Mouse (Mus musculus) embryonic facial prominence, embryonic 14.5 days (tissue): ENCODE results near the gene Sorcs2. TPM values are rescaled to one million over a fixed set of nuclear protein-coding genes. Genes with fewer than 3 reads are reported as not detected.

ENCODE experiments used
- ATAC-seq: fragments of 200-750 bp; cut with Nextera tagmentation; 2 replicates; pipeline ENCODE4 v1.8.0; 2017; ENCODE audit warnings: low read depth, moderate number of reproducible peaks, moderate TSS enrichment
- DNase-seq: peaks from one replicate; pipeline ENCODE4 v3.0.0-alpha.2; 2015; ENCODE audit warnings: low spot score
- H3K27ac ChIP-seq: fragments of 300-500 bp; sonication (generic); replicated peaks from 2 replicates; pipeline ENCODE4 v1.5.1; 2014; ENCODE audit warnings: low read depth, mild to moderate bottlenecking, low read length, moderate library complexity
- H3K27me3 ChIP-seq: fragments of 300-500 bp; sonication (generic); replicated peaks from 2 replicates; pipeline ENCODE4 v1.6.1; 2014; ENCODE audit warnings: low read length; ENCODE audit not compliant: control insufficient read depth, insufficient read depth
- H3K36me3 ChIP-seq: fragments of 300-500 bp; sonication (generic); 2 replicates; pipeline ENCODE4 v1.6.1; 2014; ENCODE audit warnings: low read length, mixed read lengths; ENCODE audit not compliant: control insufficient read depth, insufficient read depth
- H3K4me1 ChIP-seq: fragments of 300-500 bp; sonication (generic); 2 replicates; pipeline ENCODE4 v1.6.1; 2014; ENCODE audit warnings: antibody characterized with exemption, low read length; ENCODE audit not compliant: control insufficient read depth, insufficient read depth
- H3K4me2 ChIP-seq: fragments of 300-500 bp; sonication (generic); 2 replicates; pipeline ENCODE4 v1.6.1; 2014; ENCODE audit warnings: low read depth, mild to moderate bottlenecking, low read length, moderate library complexity, mixed read lengths
- H3K4me3 ChIP-seq: fragments of 300-500 bp; sonication (generic); 2 replicates; pipeline ENCODE4 v1.5.1; 2014; ENCODE audit warnings: low read depth, mild to moderate bottlenecking, low read length
- H3K9ac ChIP-seq: fragments of 300-500 bp; sonication (generic); 2 replicates; pipeline ENCODE4 v1.6.1; 2014; ENCODE audit warnings: low read depth, mild to moderate bottlenecking, low read length, moderate library complexity, mixed read lengths
- H3K9me3 ChIP-seq: fragments of 300-500 bp; sonication (generic); 2 replicates; pipeline ENCODE4 v1.6.1; 2016; ENCODE audit warnings: low read length; ENCODE audit not compliant: control insufficient read depth
- WGBS: fragments of 180-500 bp; shearing (Covaris S2); extraction: QIAGEN DNeasy Blood & Tissue Kit; methylation state at CpG from one replicate; pipeline ENCODE4 v1.1.7; 2014; 5-methylcytosine and 5-hydroxymethylcytosine counted together
- polyA plus RNA-seq: library from polyadenylated mRNA; unstranded; fragments of >200 nt; fragmentation: Nextera tagmentation; extraction: Ambion mirVana; gene quantifications from 2 replicates; pipeline ENCODE4 v1.2.1, GENCODE M21; 2014

Gene Sorcs2
- polyA plus RNA-seq, 1 experiment from 2014 or later: 21.6 TPM

- no peak overlapping the region for H3K9ac ChIP-seq
- WGBS: 74% methylated on average over 6 of the region's 6 CpGs
- ATAC-seq: no peak
- no peaks in the 10 kb centered on the region for H3K27me3 ChIP-seq
- no peaks in the 10 kb centered on the region for H3K36me3 ChIP-seq
- no peaks in the 10 kb centered on the region for H3K9me3 ChIP-seq
- no peaks in the 10 kb centered on the region for H3K4me1 ChIP-seq
- H3K27ac ChIP-seq: no peak overlapping the region
- no peak for DNase-seq
- H3K4me3 ChIP-seq: no peak overlapping the region
- H3K4me2 ChIP-seq: no peak overlapping the region
These were observed 285.2 kb downstream of the Sorcs2 start for GRCm38 (mm10) chr5:36112696-36113095.

- Histone ChIP-seq H3K4me2 (no peak overlapping the region), H3K4me1 (no peaks in the 10 kb centered on the region), H3K27me3 (no peaks in the 10 kb centered on the region), H3K27ac (no peak overlapping the region), H3K4me3 (no peak overlapping the region), H3K9me3 (no peaks in the 10 kb centered on the region), H3K36me3 (no peaks in the 10 kb centered on the region), H3K9ac (no peak overlapping the region)
- no peak for ATAC-seq
- no peak for DNase-seq
- 62% methylated on average over 3 of the region's 3 CpGs for WGBS
These were observed 286.4 kb downstream of the Sorcs2 start for GRCm38 (mm10) chr5:36111516-36111915.

GRCm38 (mm10) chr5:36108339-36108887, 289.5 kb downstream of the Sorcs2 start:
- WGBS: 69% methylated on average over 4 of the region's 4 CpGs
- H3K36me3 ChIP-seq: no peaks in the 10 kb centered on the region
- ATAC-seq: no peak

DNA sequence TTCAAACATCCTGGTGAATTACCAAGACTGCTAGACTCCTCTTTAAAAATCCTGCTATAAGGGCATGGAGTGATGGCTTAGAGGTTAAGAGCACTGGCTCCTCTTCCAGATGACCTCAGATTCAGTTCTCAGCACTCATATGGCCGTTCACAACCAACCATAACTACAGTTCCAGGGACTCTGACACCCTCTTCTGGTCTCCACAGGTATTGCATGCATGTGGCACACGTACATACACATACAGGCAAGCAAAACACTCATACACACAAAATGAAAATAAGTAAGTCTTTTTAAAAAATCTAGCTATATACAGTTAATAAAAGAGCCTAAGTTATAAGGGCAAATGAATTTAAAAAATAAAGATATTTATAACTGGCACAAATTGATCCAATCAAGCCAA, 294.5 kb downstream of the Sorcs2 start:
- Histone ChIP-seq H3K9me3 (peaks cover 3% of the 10 kb centered on the region; the same call in 1 of the 2 replicates), H3K27ac (no peak overlapping the region), H3K4me3 (no peak overlapping the region), H3K4me1 (peaks cover 5% of the 10 kb centered on the region; the same call in 1 of the 2 replicates), H3K9ac (no peak overlapping the region), H3K4me2 (no peak overlapping the region), H3K36me3 (no peaks in the 10 kb centered on the region), H3K27me3 (no peaks in the 10 kb centered on the region)
- ATAC-seq (no peak), DNase-seq (no peak)
- WGBS: 85% methylated on average over 2 of the region's 2 CpGs

More at GRCm38 (mm10) chr5:36108339-36108887, 289.5 kb downstream of the Sorcs2 start:
- no peak for DNase-seq
- Histone ChIP-seq H3K4me1 (no peaks in the 10 kb centered on the region), H3K4me2 (no peak overlapping the region), H3K9ac (no peak overlapping the region), H3K4me3 (no peak overlapping the region), H3K27ac (no peak overlapping the region), H3K27me3 (no peaks in the 10 kb centered on the region), H3K9me3 (peaks cover 2% of the 10 kb centered on the region; the same call in 1 of the 2 replicates)

DNA sequence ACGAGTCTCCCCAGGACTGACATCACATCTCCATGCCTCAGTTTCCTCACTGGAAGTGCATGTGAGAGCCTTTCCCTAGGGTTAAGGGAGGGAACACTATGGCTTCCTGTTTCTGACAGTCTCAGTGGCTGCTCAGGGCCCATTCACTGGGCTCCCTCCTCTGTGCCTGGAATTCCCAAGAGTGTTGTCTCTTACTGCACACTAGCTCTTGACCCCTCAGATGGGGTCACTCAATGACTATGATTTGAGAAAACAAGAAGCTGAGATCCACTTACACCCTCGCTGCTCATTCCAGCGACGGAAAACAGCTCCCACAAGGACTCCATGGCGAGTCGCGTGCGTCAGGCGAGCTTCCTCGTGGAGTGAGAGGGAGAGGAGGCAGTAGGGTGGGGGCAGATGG, 296.8 kb downstream of the Sorcs2 start:
- H3K9me3 ChIP-seq: peaks cover 3% of the 10 kb centered on the region; the same call in 1 of the 2 replicates
- no peak overlapping the region for H3K4me2 ChIP-seq
- H3K27me3 ChIP-seq: no peaks in the 10 kb centered on the region
- no peak overlapping the region for H3K4me3 ChIP-seq
- H3K4me1 ChIP-seq: peaks cover 13% of the 10 kb centered on the region; the same call in 1 of the 2 replicates
- no peak overlapping the region for H3K9ac ChIP-seq
- no peak overlapping the region for H3K27ac ChIP-seq
- no peak for ATAC-seq
- no peaks in the 10 kb centered on the region for H3K36me3 ChIP-seq
- 56% methylated on average over 10 of the region's 10 CpGs for WGBS
- DNase-seq: no peak

DNA sequence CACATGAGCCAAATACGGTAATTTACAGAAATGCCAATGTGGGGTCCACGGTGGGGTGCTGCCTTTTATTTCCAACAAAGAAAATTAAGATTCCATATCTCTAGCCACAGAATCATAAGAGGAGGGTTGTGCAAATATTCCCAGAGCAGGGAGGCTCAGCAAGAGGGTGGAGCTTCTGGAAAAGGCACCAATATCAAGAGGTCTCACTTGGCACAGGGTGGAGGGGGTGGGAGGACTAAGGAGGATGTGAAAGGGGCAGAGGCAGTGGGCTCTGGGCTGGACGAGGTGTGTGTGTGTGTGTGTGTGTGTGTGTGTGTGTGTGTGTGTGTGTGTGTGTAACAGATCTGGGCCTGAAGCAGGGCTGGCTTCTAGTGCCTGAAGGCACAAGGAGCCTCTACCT, 297.5 kb downstream of the Sorcs2 start:
- H3K4me2 ChIP-seq: no peak overlapping the region
- no peak overlapping the region for H3K9ac ChIP-seq
- no peaks in the 10 kb centered on the region for H3K36me3 ChIP-seq
- H3K27ac ChIP-seq: no peak overlapping the region
- peaks cover 16% of the 10 kb centered on the region; the same call in 1 of the 2 replicates for H3K4me1 ChIP-seq
- DNase-seq (no peak), ATAC-seq (no peak)
- peaks cover 3% of the 10 kb centered on the region; the same call in 1 of the 2 replicates for H3K9me3 ChIP-seq
- no peak overlapping the region for H3K4me3 ChIP-seq
- 53% methylated on average over 3 of the region's 3 CpGs for WGBS
- no peaks in the 10 kb centered on the region for H3K27me3 ChIP-seq

DNA sequence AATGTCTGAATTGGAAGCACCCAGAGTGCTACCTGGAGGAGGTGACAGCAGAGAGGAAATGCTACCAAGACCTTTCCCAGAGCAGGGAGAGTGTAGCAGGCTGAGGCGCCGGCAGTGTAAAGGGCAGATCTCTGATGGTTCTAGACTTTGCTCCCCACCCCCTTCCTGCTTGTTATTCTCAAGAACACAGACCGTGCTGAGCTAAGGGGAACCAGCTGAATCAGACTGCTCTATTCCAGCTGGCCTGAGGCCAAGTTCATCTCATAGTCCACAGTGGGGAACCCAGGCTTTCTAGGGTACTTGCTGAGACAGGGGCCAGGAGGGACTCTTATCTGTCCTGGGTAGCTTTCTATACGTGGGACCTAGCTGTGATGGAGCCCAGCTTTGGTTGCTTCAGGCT, 298.3 kb downstream of the Sorcs2 start:
- peaks cover 3% of the 10 kb centered on the region; the same call in 1 of the 2 replicates for H3K9me3 ChIP-seq
- H3K4me1 ChIP-seq: peaks cover 16% of the 10 kb centered on the region; the same call in 1 of the 2 replicates
- H3K4me3 ChIP-seq: no peak overlapping the region
- no peak overlapping the region for H3K27ac ChIP-seq
- no peak overlapping the region for H3K4me2 ChIP-seq
- 51% methylated on average over 4 of the region's 4 CpGs for WGBS
- H3K9ac ChIP-seq: no peak overlapping the region
- no peaks in the 10 kb centered on the region for H3K27me3 ChIP-seq
- ATAC-seq: no peak
- DNase-seq: peak; percentile 47
- H3K36me3 ChIP-seq: no peaks in the 10 kb centered on the region

- Histone ChIP-seq H3K4me3 (no peak overlapping the region), H3K36me3 (no peaks in the 10 kb centered on the region), H3K4me2 (no peak overlapping the region), H3K9ac (no peak overlapping the region), H3K27ac (no peak overlapping the region), H3K4me1 (peaks cover 16% of the 10 kb centered on the region; the same call in 1 of the 2 replicates), H3K27me3 (no peaks in the 10 kb centered on the region), H3K9me3 (no peaks in the 10 kb centered on the region)
- peak; percentile 59 for DNase-seq
- 66% methylated on average over 8 of the region's 8 CpGs for WGBS
- peak; percentile 47; the same call in 1 of the 2 replicates for ATAC-seq
These were observed 301.9 kb downstream of the Sorcs2 start for GRCm38 (mm10) chr5:36096046-36096445.

DNA sequence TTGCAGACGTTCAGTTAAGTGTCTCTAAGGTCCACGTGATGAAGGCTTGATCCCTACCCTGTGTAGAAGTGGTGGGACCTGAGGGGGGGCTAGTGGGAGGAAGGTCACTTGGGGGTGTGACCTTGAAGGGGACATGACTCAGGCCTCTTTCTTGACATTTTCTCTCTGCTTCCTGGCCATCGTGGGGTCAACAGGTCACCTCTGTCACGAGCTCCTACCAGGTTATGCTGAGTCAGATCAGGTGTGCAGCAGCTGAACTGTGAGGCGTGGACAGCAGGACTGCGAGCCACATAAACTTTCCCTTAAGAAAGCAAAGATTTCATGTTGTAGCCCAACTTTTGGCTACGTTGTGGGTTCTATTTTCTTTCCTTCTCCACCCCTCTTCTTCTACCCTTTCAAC, 307.9 kb downstream of the Sorcs2 start:
- H3K4me3 ChIP-seq: no peak overlapping the region
- H3K27ac ChIP-seq: no peak overlapping the region
- ATAC-seq (no peak), DNase-seq (no peak)
- H3K4me2 ChIP-seq: no peak overlapping the region
- 77% methylated on average over 7 of the region's 7 CpGs for WGBS
- no peaks in the 10 kb centered on the region for H3K36me3 ChIP-seq
- no peak overlapping the region for H3K9ac ChIP-seq
- H3K4me1 ChIP-seq: no peaks in the 10 kb centered on the region
- H3K9me3 ChIP-seq: no peaks in the 10 kb centered on the region
- H3K27me3 ChIP-seq: no peaks in the 10 kb centered on the region
